Mouse (Mus musculus) ES-E14 (cell line): Measurements from ENCODE around the gene St7. TPM values are rescaled to one million over a fixed set of nuclear protein-coding genes. Genes with fewer than 3 reads are reported as not detected.

ENCODE experiments used
- DNase-seq: peaks from one replicate; pipeline ENCODE4 v3.0.0-alpha.2; 2013; ENCODE audit warnings: low read depth, low spot score
- H3K27ac ChIP-seq: 2 replicates; pipeline ENCODE4 v1.5.1; 2012; ENCODE audit warnings: low read depth, mild to moderate bottlenecking, low read length, moderate library complexity, mixed read lengths; ENCODE audit not compliant: poor library complexity, insufficient read depth, severe bottlenecking
- H3K36me3 ChIP-seq: 2 replicates; pipeline ENCODE4 v1.6.1; 2012; ENCODE audit warnings: mild to moderate bottlenecking, low read length, moderate library complexity, mixed read lengths; ENCODE audit not compliant: control insufficient read depth, poor library complexity, insufficient read depth, severe bottlenecking
- H3K4me1 ChIP-seq, 2 experiments: fragments of 150-350 bp in 1 of 2; sonication (generic) in 1 of 2; 2 replicates each; pipeline ENCODE4 v1.6.1; 2012; ENCODE audit warnings: low read length in 2 of 2, mild to moderate bottlenecking in 1 of 2, mixed read lengths in 1 of 2; ENCODE audit not compliant: control insufficient read depth in 2 of 2, insufficient read depth in 2 of 2, poor library complexity in 1 of 2
- H3K4me3 ChIP-seq, 2 experiments: fragments of 150-350 bp in 1 of 2; sonication (generic) in 1 of 2; 2 replicates each; pipeline ENCODE4 v1.5.1; 2012; ENCODE audit warnings: low read length in 2 of 2, low read depth in 1 of 2, mild to moderate bottlenecking in 1 of 2, mixed read lengths in 1 of 2; ENCODE audit not compliant: insufficient read depth in 1 of 2, poor library complexity in 1 of 2, severe bottlenecking in 1 of 2
- H3K9ac ChIP-seq: 2 replicates; pipeline ENCODE4 v1.6.1; 2012; ENCODE audit warnings: low read depth, mild to moderate bottlenecking, low read length, mixed read lengths; ENCODE audit not compliant: poor library complexity, insufficient read depth, severe bottlenecking
- H3K9me3 ChIP-seq: fragments of 150-350 bp; sonication (generic); 2 replicates; pipeline ENCODE4 v1.6.1; 2012; ENCODE audit warnings: low read depth, mild to moderate bottlenecking, low read length; ENCODE audit not compliant: control insufficient read depth, insufficient read depth
- CHD2 ChIP-seq: IDR thresholded peaks from 2 replicates; pipeline ENCODE4 v1.6.1; 2014; ENCODE audit warnings: mild to moderate bottlenecking, low read depth, low read length, inconsistent platforms
- HCFC1 ChIP-seq: IDR thresholded peaks from 2 replicates; pipeline ENCODE4 v1.6.1; 2012; ENCODE audit warnings: low read length, inconsistent platforms, borderline replicate concordance; ENCODE audit not compliant: insufficient read depth
- MAFK ChIP-seq: IDR thresholded peaks from 2 replicates; pipeline ENCODE4 v1.6.1; 2014; ENCODE audit warnings: mild to moderate bottlenecking, low read depth, low read length, inconsistent platforms; ENCODE audit not compliant: insufficient read depth
- ZC3H11A ChIP-seq: IDR thresholded peaks from 2 replicates; pipeline ENCODE4 v1.6.1; 2012; ENCODE audit warnings: low read depth, mild to moderate bottlenecking, inconsistent platforms, low read length, borderline replicate concordance
- ZNF384 ChIP-seq: IDR thresholded peaks from 2 replicates; pipeline ENCODE4 v1.6.1; 2012; ENCODE audit warnings: low read depth, low read length, inconsistent platforms
- in situ Hi-C, 2 experiments: fragments of 600-800 bp; cut with MboI; formaldehyde crosslinking; loops; one replicate each; pipeline ENCODE4 v1.15.1; 2025; ENCODE audit warnings: low sequenced_read_pairs in 2 of 2, inconsistent platforms in 1 of 2; ENCODE audit not compliant: unreplicated experiment in 2 of 2
- total RNA-seq: library from RNA; depleted of rRNA; stranded (reverse); fragments of 300-350 nt; gene quantifications from 2 replicates; pipeline ENCODE4 v1.2.3, GENCODE M21; 2012

St7 gene
- total RNA-seq, 1 experiment = 4.2 TPM

GRCm38 (mm10) chr6:17876670-17877179, 184.0 kb downstream of the St7 start:
- TF ChIP-seq CHD2 = no peak
- TF ChIP-seq ZNF384 = no peak
- no peak for TF ChIP-seq MAFK
- TF ChIP-seq HCFC1 = no peak
- TF ChIP-seq ZC3H11A = no peak
- no peaks in the 10 kb centered on the region for H3K9me3 ChIP-seq
- no peak overlapping the region for H3K9ac ChIP-seq
- no peaks in the 10 kb centered on the region for H3K4me1 ChIP-seq
- no peak overlapping the region for H3K27ac ChIP-seq
- in situ Hi-C loops = no loop called here
- H3K4me3 ChIP-seq = no peak overlapping the region
- no peaks in the 10 kb centered on the region for H3K36me3 ChIP-seq
- DNase-seq = no peak

GRCm38 (mm10) chr6:17882943-17883342, 190.2 kb downstream of the St7 start:
- H3K27ac ChIP-seq = no peak overlapping the region
- H3K9me3 ChIP-seq = no peaks in the 10 kb centered on the region
- H3K9ac ChIP-seq = no peak overlapping the region
- no peak for DNase-seq
- H3K4me3 ChIP-seq = no peak overlapping the region
- no peaks in the 10 kb centered on the region for H3K4me1 ChIP-seq
- in situ Hi-C loops = no loop called here
- H3K36me3 ChIP-seq = no peaks in the 10 kb centered on the region
- no peak for TF ChIP-seq ZNF384

- H3K9ac ChIP-seq = no peak overlapping the region
- no peak overlapping the region for H3K27ac ChIP-seq
- no peak for DNase-seq
- H3K36me3 ChIP-seq = no peaks in the 10 kb centered on the region
- no peaks in the 10 kb centered on the region for H3K4me1 ChIP-seq
- in situ Hi-C loops = no loop called here
- H3K9me3 ChIP-seq = no peaks in the 10 kb centered on the region
- H3K4me3 ChIP-seq = no peak overlapping the region
- TF ChIP-seq ZC3H11A = no peak
Measured at GRCm38 (mm10) chr6:17887765-17888164, 195.0 kb downstream of the St7 start.

- in situ Hi-C loops = no loop called here
- TF ChIP-seq HCFC1 = no peak
- TF ChIP-seq ZC3H11A = no peak
- no peak for TF ChIP-seq ZNF384
- TF ChIP-seq MAFK = no peak
- TF ChIP-seq CHD2 = no peak
- no peak overlapping the region for H3K9ac ChIP-seq
- no peaks in the 10 kb centered on the region for H3K9me3 ChIP-seq
- no peak overlapping the region for H3K27ac ChIP-seq
- H3K4me1 ChIP-seq = no peaks in the 10 kb centered on the region
- no peak overlapping the region for H3K4me3 ChIP-seq
- H3K36me3 ChIP-seq = no peaks in the 10 kb centered on the region
- DNase-seq = no peak
Measured at GRCm38 (mm10) chr6:17895562-17895961, 202.8 kb downstream of the St7 start.

GRCm38 (mm10) chr6:17898539-17898938, 205.8 kb downstream of the St7 start:
- Histone ChIP-seq H3K27ac (no peak overlapping the region), H3K4me3 (no peak overlapping the region), H3K4me1 (no peaks in the 10 kb centered on the region), H3K36me3 (no peaks in the 10 kb centered on the region), H3K9ac (no peak overlapping the region), H3K9me3 (no peaks in the 10 kb centered on the region)
- in situ Hi-C loops = no loop called here
- TF ChIP-seq MAFK (no peak), ZC3H11A (no peak), HCFC1 (no peak), CHD2 (no peak), ZNF384 (no peak)
- no peak for DNase-seq
